Mouse (Mus musculus) bone marrow, adult 2 months (tissue): ENCODE measurements around the gene Ccl1. TPM values are rescaled to one million over a fixed set of nuclear protein-coding genes. Genes with fewer than 3 reads are reported as not detected.

ENCODE experiments used
- H3K27ac ChIP-seq: fragments of 200-500 bp; 2 replicates; pipeline ENCODE4 v1.5.1; 2012; ENCODE audit warnings: low read depth, mild to moderate bottlenecking, control low read depth, inconsistent platforms, low read length; ENCODE audit not compliant: control insufficient read depth, poor library complexity, insufficient read depth
- H3K4me1 ChIP-seq: fragments of 200-500 bp; 2 replicates; pipeline ENCODE4 v1.6.1; 2011; ENCODE audit warnings: low read length; ENCODE audit not compliant: control insufficient read depth, insufficient read depth
- H3K4me3 ChIP-seq: fragments of 200-500 bp; replicated peaks from 2 replicates; pipeline ENCODE3; 2011; ENCODE audit warnings: mild to moderate bottlenecking, low read depth, low read length, control low read depth; ENCODE audit not compliant: control insufficient read depth
- CTCF ChIP-seq: fragments of 200-500 bp; IDR thresholded peaks from 2 replicates; pipeline ENCODE4 v1.5.1; 2011; ENCODE audit warnings: low read length, control low read depth; ENCODE audit not compliant: control insufficient read depth, insufficient read depth
- POLR2A ChIP-seq: fragments of 200-500 bp; IDR thresholded peaks from 2 replicates; pipeline ENCODE4 v1.6.1; 2011; ENCODE audit warnings: low read depth, mild to moderate bottlenecking, control low read depth, low read length, borderline replicate concordance; ENCODE audit not compliant: control insufficient read depth
- WGBS: fragments of 180-500 bp; shearing (Covaris S2); methylation state at CpG from one replicate; pipeline ENCODE4 v1.1.7; 2018; 5-methylcytosine and 5-hydroxymethylcytosine counted together
- polyA plus RNA-seq: library from polyadenylated mRNA; stranded (reverse); fragments of >200 nt; gene quantifications from 2 replicates; pipeline ENCODE4 v1.2.4, GENCODE M21; 2011; ENCODE audit warnings: low replicate concordance; ENCODE audit not compliant: missing spikeins, insufficient read depth, insufficient read length

The Ccl1 gene
- polyA plus RNA-seq, 1 experiment = not detected

- WGBS = 7% methylated on average over 3 of the region's 3 CpGs
- Histone ChIP-seq H3K4me3 (no peak overlapping the region), H3K27ac (no peak overlapping the region), H3K4me1 (no peaks in the 10 kb centered on the region)
- TF ChIP-seq CTCF = no peak
Observed at GRCm38 (mm10) chr11:82203706-82204105, 101.8 kb downstream of the Ccl1 start.

- no peak for TF ChIP-seq CTCF
- TF ChIP-seq POLR2A = no peak
- no peak overlapping the region for H3K27ac ChIP-seq
- WGBS = 55% methylated on average over 3 of the region's 3 CpGs
Observed at GRCm38 (mm10) chr11:82197774-82198173, 107.7 kb downstream of the Ccl1 start.

GRCm38 (mm10) chr11:82194980-82195379 is 110.5 kb downstream of the Ccl1 start:
- Histone ChIP-seq H3K4me3 (no peak overlapping the region), H3K4me1 (no peaks in the 10 kb centered on the region), H3K27ac (no peak overlapping the region)
- TF ChIP-seq POLR2A = no peak
- TF ChIP-seq CTCF = no peak
- 23% methylated on average over 2 of the region's 2 CpGs for WGBS

More at GRCm38 (mm10) chr11:82197774-82198173, 107.7 kb downstream of the Ccl1 start:
- H3K4me3 ChIP-seq = no peak overlapping the region
- no peaks in the 10 kb centered on the region for H3K4me1 ChIP-seq

GRCm38 (mm10) chr11:82193826-82194225 is 111.7 kb downstream of the Ccl1 start:
- no peaks in the 10 kb centered on the region for H3K4me1 ChIP-seq
- TF ChIP-seq CTCF = no peak
- no peak overlapping the region for H3K4me3 ChIP-seq
- WGBS = 79% methylated on average over 9 of the region's 9 CpGs
- no peak overlapping the region for H3K27ac ChIP-seq

- H3K27ac ChIP-seq = no peak overlapping the region
- TF ChIP-seq CTCF = no peak
- TF ChIP-seq POLR2A = no peak
- no peak overlapping the region for H3K4me3 ChIP-seq
- 80% methylated on average over 13 of the region's 13 CpGs for WGBS
- no peaks in the 10 kb centered on the region for H3K4me1 ChIP-seq
Observed at GRCm38 (mm10) chr11:82189782-82190563, 115.5 kb downstream of the Ccl1 start.

- Histone ChIP-seq H3K4me1 (no peaks in the 10 kb centered on the region; the same call in 1 of the 2 replicates), H3K4me3 (no peak overlapping the region), H3K27ac (no peak overlapping the region)
- 79% methylated on average over 3 of the region's 3 CpGs for WGBS
- no peak for TF ChIP-seq POLR2A
- TF ChIP-seq CTCF = no peak
Observed at GRCm38 (mm10) chr11:82185684-82186083, 119.8 kb downstream of the Ccl1 start.

- H3K27ac ChIP-seq = no peak overlapping the region
- H3K4me1 ChIP-seq = no peaks in the 10 kb centered on the region; the same call in 1 of the 2 replicates
- no peak for TF ChIP-seq POLR2A
- no peak for TF ChIP-seq CTCF
- 18% methylated on average over 6 of the region's 6 CpGs for WGBS
- H3K4me3 ChIP-seq = no peak overlapping the region
Observed at GRCm38 (mm10) chr11:82183281-82183935, 122.1 kb downstream of the Ccl1 start.

GRCm38 (mm10) chr11:82182401-82182800 is 123.1 kb downstream of the Ccl1 start:
- TF ChIP-seq POLR2A (no peak), CTCF (no peak)
- 59% methylated on average over 6 of the region's 6 CpGs for WGBS
- H3K4me1 ChIP-seq = no peaks in the 10 kb centered on the region; the same call in 1 of the 2 replicates
- H3K4me3 ChIP-seq = no peak overlapping the region
- no peak overlapping the region for H3K27ac ChIP-seq

- TF ChIP-seq CTCF (no peak), POLR2A (no peak)
- Histone ChIP-seq H3K4me1 (no peaks in the 10 kb centered on the region; the same call in 1 of the 2 replicates), H3K4me3 (no peak overlapping the region), H3K27ac (no peak overlapping the region)
- 77% methylated on average over 8 of the region's 8 CpGs for WGBS
Observed at GRCm38 (mm10) chr11:82181331-82181730, 124.2 kb downstream of the Ccl1 start.
